Mouse (Mus musculus) G1E (cell line): ENCODE data around the gene Xntrpc.

ENCODE experiments used
- CTCF ChIP-seq: IDR thresholded peaks from 2 replicates; pipeline ENCODE4 v1.5.1; 2012; ENCODE audit warnings: low read depth, low read length, inconsistent platforms, mixed read lengths
- GATA1 ChIP-seq: IDR thresholded peaks from 2 replicates; pipeline ENCODE4 v1.6.1; 2012; ENCODE audit warnings: borderline replicate concordance, low read length, inconsistent platforms, mixed read lengths
- TAL1 ChIP-seq: conservative IDR thresholded peaks from 2 replicates; pipeline ENCODE4 v1.6.1; 2012; ENCODE audit warnings: low read depth, low read length, inconsistent platforms, mixed read lengths

DNA sequence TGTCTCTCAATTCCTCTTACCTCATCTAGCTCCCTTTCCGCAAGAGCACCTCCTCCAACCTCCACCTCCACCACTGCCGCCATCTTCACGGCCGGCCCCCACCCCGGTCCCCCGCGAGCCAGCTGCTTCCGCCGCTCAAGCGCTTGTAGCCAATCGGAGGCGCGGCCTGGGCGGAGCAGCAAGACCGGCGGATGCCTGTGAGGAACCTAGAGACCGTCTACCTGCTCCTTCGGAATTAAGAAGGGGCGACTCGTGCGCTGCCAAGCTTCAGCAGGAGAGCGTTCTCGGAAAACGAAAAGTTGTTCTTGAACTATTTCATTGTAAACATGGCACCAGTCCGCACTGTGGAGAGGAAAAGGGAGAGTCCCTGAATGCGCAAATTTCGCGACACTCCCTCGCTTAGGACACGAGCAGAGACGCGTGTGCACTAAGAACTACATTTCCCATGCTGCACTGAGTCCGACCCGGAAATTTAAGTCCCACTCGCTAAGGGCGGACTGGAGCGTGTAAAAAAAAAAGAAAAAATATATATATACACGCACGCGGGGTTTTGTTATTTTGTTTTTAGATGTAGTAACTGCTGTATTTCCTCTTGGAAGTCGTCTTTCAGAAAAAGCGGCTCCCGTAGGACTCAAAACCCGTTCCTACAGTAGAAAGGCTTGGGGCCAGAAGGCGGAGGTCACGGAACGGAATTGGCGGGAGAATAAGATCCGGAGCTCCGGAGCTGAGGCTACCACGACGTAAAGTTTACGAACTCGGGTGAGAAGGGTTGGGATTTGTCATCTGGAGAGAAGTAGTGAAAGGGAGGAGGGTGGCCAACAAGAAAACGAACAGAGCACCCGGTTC is at the start of gene Xntrpc, which contains the start of the genes Rnf121 and Xndc1:
- TF ChIP-seq CTCF (no peak), TAL1 (no peak), GATA1 (no peak)
